Mouse (Mus musculus) MEL (cell line): ENCODE results near the gene Ppp4c. TPM values are rescaled to one million over a fixed set of nuclear protein-coding genes. Genes with fewer than 3 reads are reported as not detected.
A peak's percentile ranks its signal among the peaks of the same experiment; 100 is the strongest.

ENCODE experiments used
- DNase-seq: peaks from one replicate; pipeline ENCODE4 v3.0.0; 2011; ENCODE audit warnings: low read depth, low spot score
- H3K27ac ChIP-seq: 2 replicates; pipeline ENCODE4 v1.5.1; 2012; ENCODE audit warnings: low read depth, mild to moderate bottlenecking, control low read depth, low read length, moderate library complexity; ENCODE audit not compliant: control insufficient read depth
- H3K27me3 ChIP-seq, 2 experiments: fragments of 150-350 bp in 1 of 2; sonication (generic) in 1 of 2; 2 replicates each; pipeline ENCODE4 v1.6.1; 2012; ENCODE audit warnings: low read length in 2 of 2, mild to moderate bottlenecking in 2 of 2, improper control_type of control experiment in 1 of 2, moderate library complexity in 1 of 2; ENCODE audit not compliant: insufficient read depth in 2 of 2, control insufficient read depth in 1 of 2
- H3K36me3 ChIP-seq, 2 experiments: 2 replicates each; pipeline ENCODE4 v1.6.1; 2012 to 2014; ENCODE audit warnings: low read length in 2 of 2, improper control_type of control experiment in 1 of 2, inconsistent platforms in 1 of 2, mild to moderate bottlenecking in 1 of 2; ENCODE audit not compliant: insufficient read depth in 2 of 2, control insufficient read depth in 1 of 2
- H3K4me1 ChIP-seq, 2 experiments: fragments of 150-350 bp in 1 of 2; sonication (generic) in 1 of 2; 2 replicates each; pipeline ENCODE4 v1.6.1; 2012; ENCODE audit warnings: low read length in 2 of 2, improper control_type of control experiment in 1 of 2, mild to moderate bottlenecking in 1 of 2; ENCODE audit not compliant: insufficient read depth in 2 of 2, control insufficient read depth in 1 of 2
- H3K4me3 ChIP-seq, 2 experiments: fragments of 150-350 bp in 1 of 2; sonication (generic) in 1 of 2; 2 replicates each; pipeline ENCODE4 v1.5.1; 2012; ENCODE audit warnings: low read depth in 2 of 2, low read length in 2 of 2, mild to moderate bottlenecking in 2 of 2, moderate library complexity in 2 of 2, control low read depth in 1 of 2, improper control_type of control experiment in 1 of 2; ENCODE audit not compliant: control insufficient read depth in 1 of 2, insufficient read depth in 1 of 2
- H3K79me2 ChIP-seq: 2 replicates; pipeline ENCODE4 v1.6.1; 2012; ENCODE audit warnings: mild to moderate bottlenecking, low read length, moderate library complexity; ENCODE audit not compliant: control insufficient read depth, poor library complexity, insufficient read depth
- H3K9ac ChIP-seq: 2 replicates; pipeline ENCODE4 v1.6.1; 2012; ENCODE audit warnings: low read depth, mild to moderate bottlenecking, control low read depth, low read length, moderate library complexity; ENCODE audit not compliant: control insufficient read depth, poor library complexity, severe bottlenecking
- H3K9me3 ChIP-seq: fragments of 150-350 bp; sonication (generic); replicated peaks from 2 replicates; pipeline ENCODE4 v1.6.1; 2012; ENCODE audit warnings: mild to moderate bottlenecking, low read length, improper control_type of control experiment, moderate library complexity; ENCODE audit not compliant: insufficient read depth
- BHLHE40 ChIP-seq: IDR thresholded peaks from 2 replicates; pipeline ENCODE4 v1.6.1; 2012; ENCODE audit warnings: low read depth, mild to moderate bottlenecking, inconsistent platforms, low read length, improper control_type of control experiment, borderline replicate concordance
- CHD2 ChIP-seq: IDR thresholded peaks from 2 replicates; pipeline ENCODE4 v1.6.1; 2011; ENCODE audit warnings: low read length, improper control_type of control experiment
- CTCF ChIP-seq, 3 experiments: IDR thresholded peaks in 2 of 3; conservative IDR thresholded peaks in 1 of 3; 2 replicates each; pipeline ENCODE4 v1.5.1; 2011 to 2012; ENCODE audit warnings: low read length in 3 of 3, low read depth in 2 of 3, mild to moderate bottlenecking in 2 of 3, improper control_type of control experiment in 1 of 3, inconsistent platforms in 1 of 3, mixed read lengths in 1 of 3, moderate library complexity in 1 of 3; ENCODE audit not compliant: control insufficient read depth in 1 of 3, insufficient read depth in 1 of 3, poor library complexity in 1 of 3, severe bottlenecking in 1 of 3
- E2F4 ChIP-seq: IDR thresholded peaks from 2 replicates; pipeline ENCODE4 v1.6.1; 2011; ENCODE audit warnings: low read depth, low read length, improper control_type of control experiment, borderline replicate concordance
- EP300 ChIP-seq, 2 experiments: IDR thresholded peaks; 2 replicates each; pipeline ENCODE4 v1.6.1; 2011; ENCODE audit warnings: improper control_type of control experiment in 2 of 2, low read length in 2 of 2, low read depth in 1 of 2, mild to moderate bottlenecking in 1 of 2
- GATA1 ChIP-seq: IDR thresholded peaks from 2 replicates; pipeline ENCODE4 v1.6.1; 2011; ENCODE audit warnings: low read depth, low read length, improper control_type of control experiment
- JUND ChIP-seq: IDR thresholded peaks from 2 replicates; pipeline ENCODE4 v1.6.1; 2011; ENCODE audit warnings: low read depth, mild to moderate bottlenecking, improper control_type of control experiment, low read length
- KAT2A ChIP-seq: conservative IDR thresholded peaks from 2 replicates; pipeline ENCODE4 v1.6.1; 2012; ENCODE audit warnings: low read depth, low read length, improper control_type of control experiment, inconsistent platforms
- MAZ ChIP-seq: IDR thresholded peaks from 2 replicates; pipeline ENCODE4 v1.6.1; 2012; ENCODE audit warnings: low read depth, mild to moderate bottlenecking, inconsistent platforms, low read length, improper control_type of control experiment
- MEF2A ChIP-seq: IDR thresholded peaks from 2 replicates; pipeline ENCODE4 v1.6.1; 2014; ENCODE audit warnings: low read depth, mild to moderate bottlenecking, inconsistent platforms, low read length, improper control_type of control experiment; ENCODE audit not compliant: poor library complexity, insufficient replicate concordance, severe bottlenecking; ENCODE audit errors: extremely low read depth
- MYB ChIP-seq: IDR thresholded peaks from 2 replicates; pipeline ENCODE4 v1.6.1; 2011; ENCODE audit warnings: mild to moderate bottlenecking, low read depth, low read length, improper control_type of control experiment
- NRF1 ChIP-seq: IDR thresholded peaks from 2 replicates; pipeline ENCODE4 v1.6.1; 2014; ENCODE audit warnings: low read depth, mild to moderate bottlenecking, inconsistent platforms, low read length, improper control_type of control experiment, moderate library complexity; ENCODE audit not compliant: poor library complexity, insufficient read depth, severe bottlenecking
- POLR2A ChIP-seq, 2 experiments: IDR thresholded peaks; 2 replicates each; pipeline ENCODE4 v1.6.1; 2011 to 2012; ENCODE audit warnings: low read length in 2 of 2, mild to moderate bottlenecking in 2 of 2, control low read depth in 1 of 2, improper control_type of control experiment in 1 of 2, low read depth in 1 of 2, moderate library complexity in 1 of 2; ENCODE audit not compliant: control insufficient read depth in 1 of 2, insufficient read depth in 1 of 2, poor library complexity in 1 of 2
- RAD21 ChIP-seq: IDR thresholded peaks from 2 replicates; pipeline ENCODE4 v1.6.1; 2011; ENCODE audit warnings: mild to moderate bottlenecking, low read depth, low read length, improper control_type of control experiment
- TCF12 ChIP-seq: IDR thresholded peaks from 2 replicates; pipeline ENCODE4 v1.6.1; 2014; ENCODE audit warnings: low read depth, mild to moderate bottlenecking, inconsistent platforms, low read length, improper control_type of control experiment, moderate library complexity
- USF1 ChIP-seq: IDR thresholded peaks from 2 replicates; pipeline ENCODE4 v1.6.1; 2014; ENCODE audit warnings: low read depth, mild to moderate bottlenecking, inconsistent platforms, low read length, improper control_type of control experiment, moderate library complexity
- ZKSCAN1 ChIP-seq: IDR thresholded peaks from 2 replicates; pipeline ENCODE4 v1.6.1; 2012; ENCODE audit warnings: low read depth, mild to moderate bottlenecking, inconsistent platforms, low read length, improper control_type of control experiment, moderate library complexity
- ZNF384 ChIP-seq: IDR thresholded peaks from 2 replicates; pipeline ENCODE4 v1.6.1; 2012; ENCODE audit warnings: low read depth, mild to moderate bottlenecking, inconsistent platforms, low read length, improper control_type of control experiment
- polyA plus RNA-seq, 2 experiments: library from polyadenylated mRNA; stranded (reverse) in 1 of 2; unstranded in 1 of 2; fragments of >175 nt in 1 of 2; fragments of >200 nt in 1 of 2; gene quantifications; 2 replicates each; pipeline versions ENCODE4 v1.2.1 to v1.2.4; 2012; ENCODE audit warnings: low replicate concordance in 2 of 2, low read depth in 1 of 2; ENCODE audit not compliant: insufficient read length in 2 of 2, insufficient read depth in 1 of 2, missing spikeins in 1 of 2
- total RNA-seq: library from RNA; depleted of rRNA; stranded (reverse); fragments of 300-350 nt; gene quantifications from 2 replicates; pipeline ENCODE4 v1.2.3, GENCODE M21; 2012

The Ppp4c gene
- total and polyA plus RNA-seq, 3 experiments, result 257 to 540 (median 265) TPM

- Histone ChIP-seq H3K9me3 (no peaks in the 10 kb centered on the region), H3K36me3 (no peaks in the 10 kb centered on the region), H3K79me2 (no peaks in the 10 kb centered on the region), H3K27ac (no peak overlapping the region), H3K9ac (no peak overlapping the region), H3K4me1 (no peaks in the 10 kb centered on the region; a peak in 1 of 4 replicates), H3K27me3 (0 out of 4 replicates have a peak, but pooled peaks cover 2% of the 10 kb centered on the region in 2 experiments), H3K4me3 (no peak overlapping the region)
- TF ChIP-seq E2F4 (no peak), USF1 (no peak), MAZ (no peak), ZKSCAN1 (no peak), MYB (no peak), BHLHE40 (no peak), EP300 (IDR thresholded peaks at IDR 0.05; ENCODE audit: low read depth in 1 of 2, low read length in 2 of 2) (no peak), TCF12 (no peak), NRF1 (no peak), CTCF (IDR thresholded peaks at IDR 0.05 in 2 of 3, conservative IDR thresholded peaks at IDR 0.05 in 1 of 3; ENCODE audit: control insufficient read depth in 1 of 3, insufficient read depth in 1 of 3, low read depth in 2 of 3, low read length in 3 of 3, poor library complexity in 1 of 3, severe bottlenecking in 1 of 3) (no peak), CHD2 (no peak), ZNF384 (no peak), MEF2A (no peak), RAD21 (no peak), KAT2A (no peak), JUND (no peak), GATA1 (no peak)
- no peak for DNase-seq
These were observed 24.2 kb upstream of the Ppp4c start for GRCm38 (mm10) chr7:126816494-126816893.

- TF ChIP-seq POLR2A (IDR thresholded peaks at IDR 0.05; ENCODE audit: control insufficient read depth in 1 of 2, insufficient read depth in 1 of 2, low read depth in 1 of 2, low read length in 2 of 2, poor library complexity in 1 of 2) (no peak), GATA1 (peak; percentile 20; the same call in 1 of the 2 replicates), TCF12 (no peak)
- H3K9ac ChIP-seq, result no peak overlapping the region
- DNase-seq, result no peak
- 0 out of 4 replicates have a peak, but pooled peaks cover 2% of the 10 kb centered on the region in 2 experiments for H3K27me3 ChIP-seq
- no peaks in the 10 kb centered on the region for H3K36me3 ChIP-seq
- no peak overlapping the region for H3K27ac ChIP-seq
- H3K4me3 ChIP-seq, result no peak overlapping the region
- no peaks in the 10 kb centered on the region for H3K9me3 ChIP-seq
- no peaks in the 10 kb centered on the region; a peak in 1 of 4 replicates for H3K4me1 ChIP-seq
- H3K79me2 ChIP-seq, result no peaks in the 10 kb centered on the region
These were observed 23.5 kb upstream of the Ppp4c start for GRCm38 (mm10) chr7:126815726-126816222.
